Mouse (Mus musculus) hindbrain, embryonic 10.5 days (tissue): ENCODE data around the gene Dnaic1. TPM values are rescaled to one million over a fixed set of nuclear protein-coding genes. Genes with fewer than 3 reads are reported as not detected.
A peak's percentile ranks its signal among the peaks of the same experiment; 100 is the strongest.

Source experiments
- DNase-seq: peaks from one replicate; pipeline ENCODE4 v3.0.0-alpha.2; 2017; ENCODE audit warnings: low spot score
- H3K27ac ChIP-seq: fragments of 300-500 bp; sonication (generic); 2 replicates; pipeline ENCODE4 v1.5.1; 2016; ENCODE audit warnings: mild to moderate bottlenecking, moderate library complexity
- H3K27me3 ChIP-seq: fragments of 300-500 bp; sonication (generic); 2 replicates; pipeline ENCODE4 v1.6.1; 2016; ENCODE audit warnings: mild to moderate bottlenecking; ENCODE audit not compliant: poor library complexity, insufficient read depth, severe bottlenecking
- H3K36me3 ChIP-seq: fragments of 300-500 bp; sonication (generic); 2 replicates; pipeline ENCODE4 v1.6.1; 2016; ENCODE audit warnings: mild to moderate bottlenecking, moderate library complexity
- H3K4me1 ChIP-seq: fragments of 300-500 bp; sonication (generic); replicated peaks from 2 replicates; pipeline ENCODE4 v1.6.1; 2016; ENCODE audit warnings: mild to moderate bottlenecking
- H3K4me3 ChIP-seq: fragments of 300-500 bp; sonication (generic); 2 replicates; pipeline ENCODE4 v1.5.1; 2016; ENCODE audit warnings: mild to moderate bottlenecking, moderate library complexity
- H3K9me3 ChIP-seq: fragments of 300-500 bp; sonication (generic); 2 replicates; pipeline ENCODE4 v1.6.1; 2016; ENCODE audit warnings: mild to moderate bottlenecking, moderate library complexity
- WGBS: fragments of 180-500 bp; shearing (Covaris S2); methylation state at CpG from one replicate; pipeline ENCODE4 v1.1.7; 2016; 5-methylcytosine and 5-hydroxymethylcytosine counted together
- polyA plus RNA-seq: library from polyadenylated mRNA; unstranded; fragments of >200 nt; fragmentation: Nextera tagmentation; extraction: Ambion mirVana; gene quantifications from 2 replicates; pipeline ENCODE4 v1.2.1, GENCODE M21; 2016

The Dnaic1 gene
- polyA plus RNA-seq, 1 experiment from 2014 or later, result 4.3 TPM

GRCm38 (mm10) chr4:41583353-41583752, 13.8 kb downstream of the Dnaic1 start:
- Histone ChIP-seq H3K27ac (no peak overlapping the region), H3K9me3 (no peaks in the 10 kb centered on the region), H3K4me1 (0 out of 2 replicates have a peak, but pooled peaks cover 4% of the 10 kb centered on the region), H3K4me3 (no peak overlapping the region), H3K36me3 (no peaks in the 10 kb centered on the region), H3K27me3 (no peaks in the 10 kb centered on the region; the same call in 1 of the 2 replicates)
- 83% methylated on average over 7 of the region's 7 CpGs for WGBS
- no peak for DNase-seq

GRCm38 (mm10) chr4:41602818-41603217, 33.2 kb downstream of the Dnaic1 start:
- peaks cover 11% of the 10 kb centered on the region for H3K27me3 ChIP-seq
- H3K9me3 ChIP-seq, result no peaks in the 10 kb centered on the region
- WGBS, result 37% methylated on average over 4 of the region's 4 CpGs
- no peak for DNase-seq
- H3K4me3 ChIP-seq, result no peak overlapping the region
- peaks cover 15% of the 10 kb centered on the region for H3K4me1 ChIP-seq
- no peaks in the 10 kb centered on the region for H3K36me3 ChIP-seq
- 0 out of 2 replicates have a peak overlapping the region, but pooled peaks have one; percentile 41 for H3K27ac ChIP-seq

GRCm38 (mm10) chr4:41604476-41605396, 35.2 kb downstream of the Dnaic1 start:
- H3K27ac ChIP-seq, result peak overlapping the region; percentile 50; the same call in 1 of the 2 replicates
- DNase-seq, result peak; percentile 33

GRCm38 (mm10) chr4:41606784-41607183, 37.2 kb downstream of the Dnaic1 start:
- WGBS, result 36% methylated on average over 4 of the region's 4 CpGs
- Histone ChIP-seq H3K36me3 (no peaks in the 10 kb centered on the region), H3K9me3 (no peaks in the 10 kb centered on the region), H3K27me3 (peaks cover 13% of the 10 kb centered on the region), H3K4me1 (peaks cover 32% of the 10 kb centered on the region), H3K4me3 (no peak overlapping the region), H3K27ac (no peak overlapping the region)
- DNase-seq, result peak; percentile 58

More at GRCm38 (mm10) chr4:41604476-41605396, 35.2 kb downstream of the Dnaic1 start:
- Histone ChIP-seq H3K4me1 (peaks cover 15% of the 10 kb centered on the region), H3K4me3 (no peak overlapping the region), H3K27me3 (peaks cover 13% of the 10 kb centered on the region), H3K9me3 (no peaks in the 10 kb centered on the region), H3K36me3 (no peaks in the 10 kb centered on the region)
- 46% methylated on average over 8 of the region's 8 CpGs for WGBS

- peak overlapping the region; percentile 80; the same call in 1 of the 2 replicates for H3K27ac ChIP-seq
- no peaks in the 10 kb centered on the region for H3K9me3 ChIP-seq
- no peak for DNase-seq
- H3K4me3 ChIP-seq, result no peak overlapping the region
- H3K36me3 ChIP-seq, result no peaks in the 10 kb centered on the region
- peaks cover 44% of the 10 kb centered on the region for H3K4me1 ChIP-seq
- H3K27me3 ChIP-seq, result peaks cover 3% of the 10 kb centered on the region; the same call in 1 of the 2 replicates
- WGBS, result 81% methylated on average over 10 of the region's 10 CpGs
Measured at GRCm38 (mm10) chr4:41609681-41610593, 40.4 kb downstream of the Dnaic1 start.

GRCm38 (mm10) chr4:41610594-41610980, 41.0 kb downstream of the Dnaic1 start:
- Histone ChIP-seq H3K27ac (peak overlapping the region; percentile 80), H3K27me3 (peaks cover 9% of the 10 kb centered on the region), H3K4me3 (no peak overlapping the region), H3K36me3 (no peaks in the 10 kb centered on the region), H3K9me3 (no peaks in the 10 kb centered on the region), H3K4me1 (peaks cover 42% of the 10 kb centered on the region)
- no peak for DNase-seq
- WGBS, result 34% methylated on average over 6 of the region's 6 CpGs

- peaks cover 50% of the 10 kb centered on the region for H3K4me1 ChIP-seq
- H3K27me3 ChIP-seq, result peaks cover 24% of the 10 kb centered on the region
- 38% methylated on average over 8 of the region's 8 CpGs for WGBS
Measured at GRCm38 (mm10) chr4:41612166-41612565, 42.6 kb downstream of the Dnaic1 start.

GRCm38 (mm10) chr4:41614156-41614555, 44.6 kb downstream of the Dnaic1 start:
- H3K36me3 ChIP-seq, result no peaks in the 10 kb centered on the region
- peaks cover 55% of the 10 kb centered on the region for H3K4me1 ChIP-seq
- 12% methylated on average over 7 of the region's 7 CpGs for WGBS
- H3K27me3 ChIP-seq, result peaks cover 25% of the 10 kb centered on the region
- H3K9me3 ChIP-seq, result no peaks in the 10 kb centered on the region
- H3K27ac ChIP-seq, result no peak overlapping the region
- DNase-seq, result peak; percentile 81
- H3K4me3 ChIP-seq, result no peak overlapping the region

More at GRCm38 (mm10) chr4:41612166-41612565, 42.6 kb downstream of the Dnaic1 start:
- no peaks in the 10 kb centered on the region for H3K9me3 ChIP-seq
- no peaks in the 10 kb centered on the region for H3K36me3 ChIP-seq
- H3K4me3 ChIP-seq, result no peak overlapping the region
- peak; percentile 46 for DNase-seq
- peak overlapping the region; percentile 80 for H3K27ac ChIP-seq

- 64% methylated on average over 9 of the region's 9 CpGs for WGBS
- H3K9me3 ChIP-seq, result no peaks in the 10 kb centered on the region
- peak overlapping the region; percentile 29 for H3K27ac ChIP-seq
- H3K36me3 ChIP-seq, result no peaks in the 10 kb centered on the region
- no peak overlapping the region for H3K4me3 ChIP-seq
- H3K27me3 ChIP-seq, result peaks cover 31% of the 10 kb centered on the region
- DNase-seq, result no peak
- H3K4me1 ChIP-seq, result peaks cover 52% of the 10 kb centered on the region
Measured at GRCm38 (mm10) chr4:41615661-41616599, 46.4 kb downstream of the Dnaic1 start.

GRCm38 (mm10) chr4:41618916-41619746, 49.6 kb downstream of the Dnaic1 start:
- H3K27me3 ChIP-seq, result peaks cover 34% of the 10 kb centered on the region
- peaks cover 32% of the 10 kb centered on the region for H3K4me1 ChIP-seq
- no peak overlapping the region for H3K4me3 ChIP-seq
- no peaks in the 10 kb centered on the region for H3K9me3 ChIP-seq
- no peak for DNase-seq
- H3K27ac ChIP-seq, result no peak overlapping the region
- no peaks in the 10 kb centered on the region for H3K36me3 ChIP-seq
- 62% methylated on average over 12 of the region's 12 CpGs for WGBS

- Histone ChIP-seq H3K27me3 (peaks cover 36% of the 10 kb centered on the region), H3K9me3 (no peaks in the 10 kb centered on the region), H3K4me3 (no peak overlapping the region), H3K27ac (0 out of 2 replicates have a peak overlapping the region, but pooled peaks have one; percentile 43), H3K4me1 (peaks cover 41% of the 10 kb centered on the region), H3K36me3 (no peaks in the 10 kb centered on the region)
- WGBS, result 86% methylated on average over 14 of the region's 14 CpGs
- no peak for DNase-seq
Measured at GRCm38 (mm10) chr4:41622071-41622470, 52.5 kb downstream of the Dnaic1 start.
